Mouse (Mus musculus): ENCODE data around the gene Epb41l2. TPM values are rescaled to one million over a fixed set of nuclear protein-coding genes. Genes with fewer than 3 reads are reported as not detected.

Gene Epb41l2
- polyA plus RNA-seq, 1 experiment from 2014 or later = 45.5 TPM

GRCm38 (mm10) chr10:25371915-25372371 lies 12.3 kb downstream of the Epb41l2 start:
- WGBS = 20% methylated on average over 3 of the region's 3 CpGs
- H3K9me3 ChIP-seq (replicated peaks; ENCODE audit: low read length) = no peaks in the 10 kb centered on the region
- H3K36me3 ChIP-seq (ENCODE audit: insufficient read depth, low read length) = no peaks in the 10 kb centered on the region
- DNase-seq (ENCODE audit: low spot score) (no peak), ATAC-seq (replicated peaks; ENCODE audit: low FRiP score, low read depth) (no peak)
- no peak overlapping the region for H3K4me2 ChIP-seq (ENCODE audit: low read length)
- no peak overlapping the region for H3K4me3 ChIP-seq (replicated peaks; ENCODE audit: low read depth, low read length)
- H3K27me3 ChIP-seq (ENCODE audit: insufficient read depth, low read length) = no peaks in the 10 kb centered on the region
- no peak for TF ChIP-seq CTCF (IDR thresholded peaks at IDR 0.05; ENCODE audit: low read depth)
- no peaks in the 10 kb centered on the region for H3K4me1 ChIP-seq (replicated peaks; ENCODE audit: insufficient read depth, low read length)
- H3K9ac ChIP-seq (ENCODE audit: low read depth, low read length) = no peak overlapping the region
- H3K27ac ChIP-seq = no peak overlapping the region

DNA sequence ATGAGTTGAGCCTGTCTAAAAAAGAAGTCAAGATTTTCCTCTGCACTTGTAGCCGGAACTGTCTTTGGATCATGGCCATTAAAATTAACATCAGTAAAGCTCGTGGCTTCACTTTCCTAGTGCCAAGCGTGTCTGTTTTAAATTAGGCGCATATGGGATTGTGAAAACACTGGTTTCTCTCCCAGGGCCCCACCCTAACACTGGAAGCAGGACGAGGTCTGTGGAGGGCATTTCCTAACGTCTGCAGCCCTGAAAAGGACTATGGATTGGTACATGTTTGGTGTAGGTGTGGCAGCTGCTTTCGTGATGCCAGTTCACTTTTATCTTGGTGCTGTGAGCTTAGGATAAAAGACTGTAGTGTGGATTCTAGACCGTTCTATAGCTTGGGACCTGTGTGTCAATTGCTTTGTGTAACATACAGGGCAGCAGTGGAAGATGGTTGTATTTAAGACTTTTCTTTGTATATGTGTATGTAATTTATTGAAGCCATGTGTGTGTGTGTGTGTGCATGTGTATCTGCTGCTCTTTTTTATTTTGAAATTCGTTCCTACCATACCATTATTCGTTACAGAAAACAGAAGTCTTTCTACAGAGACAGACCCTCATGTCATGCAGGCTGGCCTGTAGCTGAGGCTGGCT lies 13.0 kb downstream of the Epb41l2 start:
- no peak overlapping the region for H3K4me2 ChIP-seq (ENCODE audit: low read length)
- no peaks in the 10 kb centered on the region for H3K36me3 ChIP-seq (ENCODE audit: insufficient read depth, low read length)
- H3K4me3 ChIP-seq (replicated peaks; ENCODE audit: low read depth, low read length) = no peak overlapping the region
- H3K27ac ChIP-seq = no peak overlapping the region
- TF ChIP-seq CTCF (IDR thresholded peaks at IDR 0.05; ENCODE audit: low read depth) = no peak
- ATAC-seq (replicated peaks; ENCODE audit: low FRiP score, low read depth) (no peak), DNase-seq (ENCODE audit: low spot score) (no peak)
- H3K27me3 ChIP-seq (ENCODE audit: insufficient read depth, low read length) = no peaks in the 10 kb centered on the region
- no peak overlapping the region for H3K9ac ChIP-seq (ENCODE audit: low read depth, low read length)
- no peaks in the 10 kb centered on the region for H3K9me3 ChIP-seq (replicated peaks; ENCODE audit: low read length)
- H3K4me1 ChIP-seq (replicated peaks; ENCODE audit: insufficient read depth, low read length) = no peaks in the 10 kb centered on the region
- 51% methylated on average over 10 of the region's 10 CpGs for WGBS

- ATAC-seq (replicated peaks; ENCODE audit: low FRiP score, low read depth) (no peak), DNase-seq (ENCODE audit: low spot score) (no peak)
- H3K27me3 ChIP-seq (ENCODE audit: insufficient read depth, low read length) = no peaks in the 10 kb centered on the region
- no peak overlapping the region for H3K4me3 ChIP-seq (replicated peaks; ENCODE audit: low read depth, low read length)
- 82% methylated on average over 4 of the region's 4 CpGs for WGBS
- no peak overlapping the region for H3K9ac ChIP-seq (ENCODE audit: low read depth, low read length)
- no peaks in the 10 kb centered on the region for H3K9me3 ChIP-seq (replicated peaks; ENCODE audit: low read length)
- H3K36me3 ChIP-seq (ENCODE audit: insufficient read depth, low read length) = no peaks in the 10 kb centered on the region
- no peak for TF ChIP-seq CTCF (IDR thresholded peaks at IDR 0.05; ENCODE audit: low read depth)
- H3K4me1 ChIP-seq (replicated peaks; ENCODE audit: insufficient read depth, low read length) = no peaks in the 10 kb centered on the region
- no peak overlapping the region for H3K4me2 ChIP-seq (ENCODE audit: low read length)
- H3K27ac ChIP-seq = no peak overlapping the region
Measured at GRCm38 (mm10) chr10:25375036-25375435, 15.4 kb downstream of the Epb41l2 start.

GRCm38 (mm10) chr10:25380746-25381481 lies 21.3 kb downstream of the Epb41l2 start:
- no peak overlapping the region for H3K4me2 ChIP-seq (ENCODE audit: low read length)
- H3K36me3 ChIP-seq (ENCODE audit: insufficient read depth, low read length) = no peaks in the 10 kb centered on the region

GRCm38 (mm10) chr10:25381951-25382350 lies 22.4 kb downstream of the Epb41l2 start:
- H3K27ac ChIP-seq = no peak overlapping the region

More at GRCm38 (mm10) chr10:25380746-25381481, 21.3 kb downstream of the Epb41l2 start:
- 86% methylated on average over 6 of the region's 6 CpGs for WGBS
- no peaks in the 10 kb centered on the region for H3K9me3 ChIP-seq (replicated peaks; ENCODE audit: low read length)
- no peak overlapping the region for H3K4me3 ChIP-seq (replicated peaks; ENCODE audit: low read depth, low read length)
- H3K27ac ChIP-seq = no peak overlapping the region
- no peak for TF ChIP-seq CTCF (IDR thresholded peaks at IDR 0.05; ENCODE audit: low read depth)
- ATAC-seq (replicated peaks; ENCODE audit: low FRiP score, low read depth) (no peak), DNase-seq (ENCODE audit: low spot score) (no peak)
- H3K27me3 ChIP-seq (ENCODE audit: insufficient read depth, low read length) = no peaks in the 10 kb centered on the region
- H3K9ac ChIP-seq (ENCODE audit: low read depth, low read length) = no peak overlapping the region
- 0 out of 2 replicates have a peak, but pooled peaks cover 6% of the 10 kb centered on the region for H3K4me1 ChIP-seq (replicated peaks; ENCODE audit: insufficient read depth, low read length)

GRCm38 (mm10) chr10:25383171-25383570 lies 23.6 kb downstream of the Epb41l2 start:
- WGBS = 81% methylated on average over 5 of the region's 5 CpGs
- DNase-seq (ENCODE audit: low spot score) (no peak), ATAC-seq (replicated peaks; ENCODE audit: low FRiP score, low read depth) (no peak)
- no peak for TF ChIP-seq CTCF (IDR thresholded peaks at IDR 0.05; ENCODE audit: low read depth)
- H3K4me1 ChIP-seq (replicated peaks; ENCODE audit: insufficient read depth, low read length) = peaks cover 15% of the 10 kb centered on the region; the same call in 1 of the 2 replicates
- H3K36me3 ChIP-seq (ENCODE audit: insufficient read depth, low read length) = no peaks in the 10 kb centered on the region
- H3K27ac ChIP-seq = no peak overlapping the region
- no peak overlapping the region for H3K4me3 ChIP-seq (replicated peaks; ENCODE audit: low read depth, low read length)
- H3K27me3 ChIP-seq (ENCODE audit: insufficient read depth, low read length) = no peaks in the 10 kb centered on the region
- no peak overlapping the region for H3K9ac ChIP-seq (ENCODE audit: low read depth, low read length)
- H3K4me2 ChIP-seq (ENCODE audit: low read length) = no peak overlapping the region
- no peaks in the 10 kb centered on the region for H3K9me3 ChIP-seq (replicated peaks; ENCODE audit: low read length)

More at GRCm38 (mm10) chr10:25381951-25382350, 22.4 kb downstream of the Epb41l2 start:
- ATAC-seq (replicated peaks; ENCODE audit: low FRiP score, low read depth) = no peak
- 60% methylated on average over 10 of the region's 10 CpGs for WGBS
- H3K27me3 ChIP-seq (ENCODE audit: insufficient read depth, low read length) = no peaks in the 10 kb centered on the region
- H3K36me3 ChIP-seq (ENCODE audit: insufficient read depth, low read length) = no peaks in the 10 kb centered on the region
- H3K9me3 ChIP-seq (replicated peaks; ENCODE audit: low read length) = no peaks in the 10 kb centered on the region
- DNase-seq (ENCODE audit: low spot score) = peak; percentile 47
- no peak overlapping the region for H3K4me3 ChIP-seq (replicated peaks; ENCODE audit: low read depth, low read length)
- TF ChIP-seq CTCF (IDR thresholded peaks at IDR 0.05; ENCODE audit: low read depth) = no peak
- H3K4me2 ChIP-seq (ENCODE audit: low read length) = no peak overlapping the region
- peaks cover 15% of the 10 kb centered on the region; the same call in 1 of the 2 replicates for H3K4me1 ChIP-seq (replicated peaks; ENCODE audit: insufficient read depth, low read length)
- no peak overlapping the region for H3K9ac ChIP-seq (ENCODE audit: low read depth, low read length)
